Mouse (Mus musculus): ENCODE measurements around the gene Olfr30.
"Not testable (repeated sequence)": the region's sequence is repeated elsewhere in the genome, so short reads cannot be mapped to it uniquely, and the experiment has no call there.

Olfr30 gene

GRCm38 (mm10) chr11:58462170-58462569 lies at the start of gene Olfr30:
Gene Olfr30, minus strand, starts transcription at chr11:58462270.
- no peak for DNase-seq

- not testable (repeated sequence) for DNase-seq
These were observed 47.0 kb upstream of the Olfr30 start for GRCm38 (mm10) chr11:58509058-58509457.

DNA sequence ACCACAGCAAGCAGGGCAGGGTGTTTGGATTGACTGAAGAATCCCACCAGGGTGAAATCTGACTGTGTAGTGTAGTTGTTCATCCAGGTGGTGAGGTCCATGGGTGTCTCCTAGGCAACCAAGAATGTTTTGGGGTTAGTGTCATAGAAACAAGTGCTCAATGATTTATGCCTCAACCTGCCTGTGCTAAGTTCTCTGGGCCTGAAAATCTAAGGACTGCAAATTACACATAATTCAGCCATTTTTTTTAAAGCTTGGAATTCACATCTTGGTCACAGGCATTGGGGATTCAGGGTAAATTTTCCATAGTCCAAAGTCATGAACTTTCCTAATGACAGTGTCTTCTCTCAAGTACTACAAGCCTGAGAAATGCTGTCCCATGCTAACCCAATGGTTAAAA lies 40.4 kb upstream of the Olfr30 start, which contains the start of gene Olfr331:
Gene Olfr331, minus strand, starts transcription at position 101 of the 400 bp plus-strand sequence.
- DNase-seq = not testable (repeated sequence)

- no peak for DNase-seq
These were observed 37.2 kb upstream of the Olfr30 start for GRCm38 (mm10) chr11:58499290-58499689.

DNA sequence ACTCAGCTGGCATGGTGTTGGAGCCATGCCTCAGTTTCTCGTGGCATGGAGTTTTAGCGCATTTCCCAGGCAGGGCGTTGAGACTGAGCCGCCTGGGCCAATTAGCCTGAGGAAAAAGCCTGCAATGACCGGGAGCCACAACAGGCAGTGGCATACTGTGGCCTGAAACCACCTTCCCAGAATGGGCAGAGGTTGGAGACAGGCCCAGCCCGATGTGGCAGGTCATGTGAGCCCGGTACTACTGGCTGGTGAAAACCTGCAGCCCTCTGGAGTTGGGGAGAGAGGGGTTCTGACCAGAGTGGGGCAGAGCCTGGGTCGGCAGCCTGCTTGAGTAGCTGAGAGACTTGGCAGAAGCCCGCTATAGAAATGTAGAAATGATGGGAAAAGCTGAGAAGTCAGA lies 36.7 kb upstream of the Olfr30 start:
- DNase-seq = no peak

DNA sequence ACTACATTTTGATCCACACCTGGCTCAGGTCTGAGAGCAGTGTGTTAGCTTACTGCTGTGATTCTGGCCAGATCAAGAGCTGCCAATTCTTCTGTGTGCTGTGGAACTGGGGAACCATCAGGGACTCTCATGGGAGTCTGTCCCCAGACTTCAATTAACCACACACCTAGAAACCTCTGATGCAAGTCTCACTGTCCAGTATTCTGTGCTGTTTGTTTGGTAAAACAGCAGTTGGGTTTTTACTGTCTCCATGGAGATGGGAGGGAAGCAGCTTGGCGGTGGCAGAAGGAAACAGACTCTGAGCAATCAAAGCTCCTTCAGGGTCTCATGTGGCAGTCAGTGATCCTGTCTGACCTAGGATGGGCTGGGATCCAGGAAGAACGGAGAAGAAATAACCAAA lies 30.4 kb upstream of the Olfr30 start, which contains the start of gene Olfr332:
Gene Olfr332, minus strand, starts transcription at position 101 of the 400 bp plus-strand sequence.
- no peak for DNase-seq

DNA sequence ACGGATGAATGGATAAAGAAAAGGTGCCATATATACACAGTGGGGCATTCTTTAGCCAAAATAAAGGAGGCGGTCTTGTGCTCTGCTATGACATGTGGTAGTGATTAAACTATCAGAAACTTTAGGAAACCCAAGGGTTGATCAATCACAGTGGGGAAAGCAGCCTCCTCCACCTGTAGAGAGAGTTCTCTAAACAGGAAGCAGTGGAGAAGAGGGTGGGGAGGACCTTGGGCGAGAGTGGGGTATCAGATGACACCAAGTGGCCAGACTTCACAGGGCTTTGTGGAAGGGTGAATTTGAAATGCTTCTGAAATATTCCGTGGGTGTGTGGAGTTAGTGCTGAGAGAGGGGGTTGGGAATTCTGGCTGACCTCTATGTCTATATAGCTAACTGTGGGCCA lies 8.5 kb downstream of the Olfr30 start:
- DNase-seq = no peak

- no peak for DNase-seq
These were observed 9.3 kb downstream of the Olfr30 start, which contains the start of gene Lypd9 for GRCm38 (mm10) chr11:58452759-58453158. Gene Lypd9, minus strand, starts transcription at chr11:58452923.

GRCm38 (mm10) chr11:58437866-58438265 lies 24.2 kb downstream of the Olfr30 start:
- DNase-seq = no peak

DNA sequence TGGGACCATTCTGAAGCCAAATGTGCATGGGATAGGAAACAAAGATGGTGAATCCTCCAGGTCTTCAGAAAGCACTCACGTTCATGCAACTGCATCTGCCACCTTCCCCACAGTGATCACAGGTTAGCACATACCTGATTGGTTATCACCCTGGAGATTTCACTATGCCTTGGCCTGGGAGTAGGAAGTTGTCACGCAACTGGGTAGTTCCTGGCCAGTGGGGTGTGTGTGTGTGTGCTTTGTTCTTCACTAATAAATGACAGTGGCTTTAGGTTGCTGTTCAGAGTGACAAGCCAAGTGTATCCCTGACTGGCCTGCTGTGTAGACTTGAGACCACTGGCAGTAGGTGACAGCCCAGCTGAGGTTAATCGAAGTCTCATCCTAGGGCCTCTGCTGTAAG lies 29.8 kb downstream of the Olfr30 start, which contains the start of gene Gm12253:
Gene Gm12253, plus strand, starts transcription at position 301 of the 400 bp plus-strand sequence.
- no peak for DNase-seq

DNA sequence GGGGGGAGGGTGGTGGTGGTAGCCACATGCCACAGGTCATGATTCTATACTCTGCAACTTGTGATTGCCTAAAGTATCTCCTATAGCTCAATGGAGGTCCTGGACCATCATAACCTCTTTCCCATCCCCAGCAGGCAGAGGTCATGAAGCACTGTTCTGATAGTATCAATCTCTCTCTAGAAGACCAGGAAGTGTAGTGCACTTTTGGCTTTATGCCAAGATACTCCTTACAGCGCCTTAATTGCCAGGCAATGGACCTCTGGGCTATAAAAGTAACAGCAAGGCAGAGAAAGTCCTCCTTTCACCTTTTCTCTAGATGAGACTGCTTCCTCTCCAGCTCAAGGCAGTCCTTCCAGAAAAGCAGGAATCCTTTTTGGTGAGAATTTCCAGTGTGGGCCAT lies 41.3 kb downstream of the Olfr30 start, which contains the start of gene 1810065E05Rik:
Gene 1810065E05Rik, plus strand, starts transcription at position 297 of the 400 bp plus-strand sequence.
- DNase-seq = no peak

DNA sequence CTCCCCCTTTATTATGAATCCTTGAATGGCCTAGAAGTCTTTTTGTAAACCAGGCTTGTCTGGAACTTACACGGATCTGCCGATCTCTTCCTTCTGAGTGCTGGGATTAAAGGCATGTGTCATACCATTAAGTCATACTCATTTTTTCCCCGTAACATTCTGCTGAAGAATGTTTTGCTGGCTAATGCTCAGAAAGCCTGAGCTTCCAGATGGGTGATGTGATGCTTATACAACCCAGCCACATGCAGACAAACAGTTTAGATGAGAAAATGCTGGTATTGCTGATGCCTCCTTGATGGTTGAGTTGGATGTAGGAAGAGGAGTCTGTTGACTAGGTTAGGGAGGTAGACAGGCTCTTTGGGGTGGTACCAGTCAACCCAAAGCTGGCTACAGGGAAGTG lies 43.7 kb downstream of the Olfr30 start:
- no peak for DNase-seq

- no peak for DNase-seq
These were observed 54.0 kb downstream of the Olfr30 start for GRCm38 (mm10) chr11:58408066-58408465.

Measured in liver (tissue).